Mouse (Mus musculus) thymus, postnatal 36 days (tissue): ENCODE results near the gene Morn4.
"Not testable (repeated sequence)": the region's sequence is repeated elsewhere in the genome, so short reads cannot be mapped to it uniquely, and the experiment has no call there.

Experiments used
- DNase-seq, 2 experiments: peaks; one replicate each; pipeline ENCODE4 v3.0.0; 2022; ENCODE audit warnings: mixed read lengths in 2 of 2

The Morn4 gene

DNA sequence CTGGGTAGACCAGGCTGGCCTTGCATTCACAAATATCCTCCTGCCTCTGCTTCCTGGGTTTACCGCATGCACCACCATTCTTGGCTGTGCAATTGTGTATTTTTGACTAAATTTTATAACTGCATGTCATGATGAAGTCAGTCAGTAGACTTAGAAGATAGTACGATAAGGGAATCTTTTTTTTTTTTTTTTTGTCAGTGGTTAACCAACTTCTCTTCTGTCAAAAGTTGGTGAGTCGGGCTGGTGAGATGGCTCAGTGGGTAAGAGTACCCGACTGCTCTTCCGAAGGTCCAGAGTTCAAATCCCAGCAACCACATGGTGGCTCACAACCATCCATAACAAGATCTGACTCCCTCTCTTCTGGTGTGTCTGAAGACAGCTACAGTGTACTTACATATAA is 4.5 kb downstream of the Morn4 start:
- not testable (repeated sequence) for DNase-seq

DNA sequence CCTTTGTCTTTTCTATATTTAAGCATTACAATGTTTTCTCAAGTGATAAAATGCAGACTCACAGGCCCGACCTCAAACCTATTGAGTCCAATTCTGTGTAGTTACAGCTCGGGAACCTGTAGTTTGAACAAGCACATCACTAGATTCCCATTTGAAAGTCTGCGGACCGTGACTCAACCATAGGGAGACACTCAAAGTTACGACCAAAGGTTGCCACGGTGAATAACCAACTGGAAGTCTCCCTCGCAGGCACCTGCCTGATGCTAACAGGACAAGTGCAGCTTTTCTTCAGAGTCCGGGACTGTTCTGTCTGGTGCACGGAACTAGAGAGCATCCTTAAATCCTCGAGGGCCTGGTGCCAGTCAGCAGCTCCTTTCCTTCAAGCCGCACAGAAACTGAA is 5.7 kb downstream of the Morn4 start:
- DNase-seq = no peak

DNA sequence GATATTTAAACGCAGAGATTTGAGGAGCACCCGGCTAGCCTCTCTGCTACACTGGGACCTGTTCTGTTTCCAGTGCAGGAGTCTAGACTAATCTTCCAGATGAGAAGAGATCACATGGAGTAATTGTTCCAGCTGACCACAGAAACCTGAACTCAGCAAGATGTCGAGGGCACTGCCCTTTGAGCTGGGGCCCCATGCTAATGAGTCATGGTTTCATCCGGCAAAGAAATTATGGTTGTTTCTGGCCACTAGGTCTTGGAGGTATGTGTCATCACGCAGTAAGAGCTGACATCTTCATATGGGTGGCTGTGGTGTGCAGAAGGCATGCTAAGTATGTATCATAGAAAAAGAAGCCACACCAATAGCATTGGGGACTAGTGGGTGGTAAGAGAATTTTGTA is 6.2 kb downstream of the Morn4 start:
- DNase-seq = no peak

DNA sequence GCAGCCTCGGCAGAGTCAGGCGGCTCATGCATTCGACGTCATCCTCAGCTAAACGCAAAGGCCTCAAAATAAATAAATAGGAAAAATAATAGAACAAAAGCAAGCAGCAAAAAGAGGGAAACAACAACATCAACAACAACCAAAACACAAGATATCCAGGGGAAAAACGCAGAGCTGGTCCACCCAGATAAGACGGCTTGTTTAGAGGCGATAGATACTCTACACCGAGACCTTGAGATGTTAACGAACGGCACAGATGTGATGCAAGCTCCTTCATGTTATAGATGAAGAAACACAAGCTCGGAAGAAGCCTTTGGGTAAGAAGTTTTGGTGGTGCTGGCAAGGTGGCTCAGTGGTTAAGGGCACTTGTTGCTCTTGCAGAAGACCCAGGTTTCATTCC is 7.2 kb downstream of the Morn4 start:
- DNase-seq = no peak

DNA sequence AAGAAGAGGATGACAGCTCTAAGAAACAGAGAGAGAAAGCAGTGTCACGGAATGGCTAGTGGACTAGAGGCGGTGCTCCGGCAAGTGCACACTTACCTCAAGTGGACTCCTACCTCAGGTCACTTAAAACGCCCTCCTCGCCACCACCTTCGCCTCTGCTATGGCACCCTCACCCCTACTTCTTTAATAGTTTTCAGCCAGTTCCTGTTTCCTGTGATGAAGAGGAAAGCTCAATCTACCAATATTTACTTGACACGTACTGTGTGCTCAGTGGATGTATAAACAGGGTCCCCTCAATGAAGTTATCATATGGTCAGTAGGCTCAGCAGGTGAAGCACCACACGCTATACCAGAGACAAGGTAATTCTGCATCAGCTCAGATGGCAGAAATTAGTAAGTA is 7.6 kb downstream of the Morn4 start:
- no peak for DNase-seq

DNA sequence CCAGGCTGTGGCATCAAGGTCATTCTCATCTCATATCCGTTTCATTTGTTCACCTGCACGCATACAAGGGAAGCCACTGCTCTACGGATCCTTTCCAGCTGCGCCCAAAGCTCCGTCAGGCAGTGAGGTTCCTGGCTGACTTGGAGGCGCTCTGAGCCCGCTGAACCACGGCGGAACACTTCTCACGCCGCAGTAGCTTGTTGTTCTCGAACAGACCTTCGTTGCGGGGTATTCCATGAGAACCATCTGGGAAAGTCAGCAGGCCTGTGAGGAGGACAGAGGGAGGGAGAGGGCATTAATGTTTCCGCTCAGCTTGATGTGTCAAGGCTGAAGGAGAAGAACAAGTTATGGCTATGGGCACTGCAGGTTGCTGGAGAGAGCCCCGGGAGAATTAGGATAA is 10.2 kb downstream of the Morn4 start:
- no peak for DNase-seq

DNA sequence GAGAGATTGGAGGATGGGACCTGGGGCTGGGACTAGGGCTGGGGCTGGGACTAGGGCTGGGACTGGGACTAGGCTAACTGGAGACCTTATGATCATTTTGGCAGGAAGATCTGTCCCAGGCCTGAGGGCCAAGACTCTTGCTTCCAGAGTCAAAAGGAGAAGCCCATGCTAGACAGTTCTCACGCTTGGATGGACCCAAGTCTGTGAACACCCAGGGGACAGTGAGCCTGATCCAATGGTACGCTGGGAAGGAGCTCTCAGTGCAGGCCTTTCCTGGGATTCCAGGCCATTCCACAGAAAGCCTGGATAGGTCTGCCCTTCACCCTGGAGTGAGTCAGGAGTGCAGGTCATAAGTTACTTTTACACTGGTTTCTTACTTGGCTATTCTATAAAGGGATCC is 11.1 kb downstream of the Morn4 start:
- no peak for DNase-seq

DNA sequence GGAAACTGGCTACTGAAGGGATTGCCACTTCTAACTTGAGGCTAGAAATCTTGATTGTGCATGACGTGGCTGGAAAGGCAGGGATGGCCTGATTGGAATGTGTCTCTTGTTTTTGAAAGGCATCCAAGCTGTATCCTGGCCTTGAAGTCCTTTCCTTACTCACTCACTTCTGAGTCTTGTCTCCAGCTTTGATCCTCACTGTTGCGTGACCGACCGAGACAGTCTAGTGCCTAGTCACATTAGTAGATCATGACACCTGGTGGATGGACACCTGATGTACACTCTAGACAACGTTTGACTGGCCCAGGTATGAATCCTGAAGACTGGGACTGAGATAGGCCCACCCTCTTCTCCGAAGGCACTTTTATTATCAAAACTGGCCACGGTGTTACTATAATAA is 13.4 kb downstream of the Morn4 start:
- no peak for DNase-seq

DNA sequence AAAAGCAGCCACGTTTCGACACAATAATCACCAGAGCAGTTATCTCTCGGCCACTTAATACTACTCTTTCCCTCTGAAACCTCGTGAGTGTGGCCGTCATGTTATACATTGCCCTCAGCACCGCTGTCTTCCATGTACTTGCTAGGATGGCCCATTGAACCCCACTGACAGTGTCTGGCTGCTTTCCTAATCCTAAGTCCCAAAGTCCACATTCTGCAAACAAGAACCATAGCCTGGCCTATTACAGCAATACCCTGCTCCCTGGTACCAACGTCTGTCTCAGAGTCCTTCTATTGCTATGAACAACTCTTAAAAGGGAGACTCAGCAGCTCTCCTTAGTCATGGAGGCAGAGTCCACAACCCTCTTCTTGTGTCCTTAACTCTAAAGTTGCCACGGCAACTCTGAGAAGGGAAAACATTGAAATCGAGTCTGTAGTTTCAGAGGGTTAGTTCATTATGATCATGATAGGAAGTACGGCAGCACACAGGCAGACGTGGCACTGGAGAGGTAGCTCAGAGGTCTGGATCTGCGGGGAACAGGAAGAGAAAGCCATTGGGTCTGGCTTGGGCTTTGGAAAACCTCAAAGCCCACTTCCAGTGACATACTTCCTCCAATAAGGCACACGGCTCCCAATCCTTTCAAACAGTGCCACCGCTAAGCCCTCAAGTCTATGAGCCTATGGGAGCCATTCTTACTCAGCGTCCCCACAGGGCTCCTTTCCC is 14.1 kb downstream of the Morn4 start:
- DNase-seq = no peak

DNA sequence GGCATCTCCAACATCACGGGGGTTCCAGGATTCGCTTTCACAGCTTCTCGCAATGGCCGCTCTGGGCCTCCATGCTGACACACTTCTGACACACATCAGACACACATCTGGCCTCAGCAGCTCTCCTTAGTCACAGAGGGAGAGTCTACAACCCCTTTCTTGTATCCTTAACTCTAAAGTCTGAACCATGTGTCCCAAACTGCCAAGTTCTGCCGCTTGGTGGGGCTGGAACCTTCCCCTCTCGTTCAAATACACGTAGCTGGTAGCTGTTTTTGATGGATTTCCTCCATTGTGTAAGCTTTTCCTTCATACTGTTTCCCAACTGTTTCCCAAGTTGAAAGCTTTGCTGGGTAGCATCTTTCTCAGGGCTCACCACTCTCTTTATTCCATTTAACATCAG is 14.9 kb downstream of the Morn4 start:
- DNase-seq = no peak

DNA sequence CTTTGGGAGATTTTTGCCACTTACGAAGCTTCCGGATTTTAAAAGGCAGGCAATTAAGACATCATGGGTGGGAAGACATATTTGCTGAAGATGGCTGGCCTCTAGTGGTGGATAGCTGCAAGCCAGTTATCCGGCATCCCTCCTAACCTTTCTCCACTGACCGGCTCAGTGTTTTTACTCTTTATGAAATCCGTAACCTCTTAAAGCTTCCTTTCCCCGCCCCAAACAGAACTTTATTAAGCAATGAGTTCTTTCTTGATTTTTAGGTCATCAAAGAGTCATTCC is 17.0 kb downstream of the Morn4 start:
- DNase-seq = no peak

DNA sequence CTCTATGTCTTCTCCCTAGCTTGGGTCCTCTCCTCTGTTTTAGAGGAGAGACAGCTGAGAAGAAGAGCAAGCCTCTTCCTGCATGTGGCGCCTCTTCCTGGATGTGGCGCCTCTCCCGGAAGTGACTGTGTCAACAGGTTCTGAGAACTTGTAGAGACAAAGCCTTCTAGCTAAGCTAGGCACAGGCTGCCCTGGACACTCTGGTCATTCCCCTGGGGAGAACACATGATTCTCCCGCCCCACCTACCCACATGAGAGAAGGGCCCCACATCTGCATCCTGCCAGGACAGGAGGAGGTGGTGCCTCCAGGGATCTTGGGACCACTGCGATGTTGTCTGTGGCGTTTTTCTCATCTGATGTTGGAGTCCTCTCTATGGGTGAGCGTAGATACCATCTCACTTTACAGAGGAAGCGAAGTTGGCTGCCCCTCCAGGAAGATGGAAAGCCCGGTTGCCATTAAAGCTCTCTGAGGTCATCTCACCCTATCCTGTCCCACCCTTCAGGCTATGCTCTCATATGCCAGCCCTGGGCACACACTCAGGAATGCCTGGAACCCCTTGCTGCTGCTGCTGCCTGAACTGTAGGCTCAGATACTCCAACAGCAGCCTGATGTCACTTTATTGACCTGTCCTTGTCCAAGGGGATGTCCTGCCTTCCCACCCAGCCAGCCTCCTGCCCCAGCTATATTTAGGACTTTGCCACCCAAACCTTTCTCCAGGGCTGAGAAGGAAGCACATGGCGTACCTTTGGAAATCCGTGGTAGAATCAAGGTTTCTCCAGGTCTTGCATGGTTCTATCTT is 17.5 kb downstream of the Morn4 start:
- DNase-seq = no peak

DNA sequence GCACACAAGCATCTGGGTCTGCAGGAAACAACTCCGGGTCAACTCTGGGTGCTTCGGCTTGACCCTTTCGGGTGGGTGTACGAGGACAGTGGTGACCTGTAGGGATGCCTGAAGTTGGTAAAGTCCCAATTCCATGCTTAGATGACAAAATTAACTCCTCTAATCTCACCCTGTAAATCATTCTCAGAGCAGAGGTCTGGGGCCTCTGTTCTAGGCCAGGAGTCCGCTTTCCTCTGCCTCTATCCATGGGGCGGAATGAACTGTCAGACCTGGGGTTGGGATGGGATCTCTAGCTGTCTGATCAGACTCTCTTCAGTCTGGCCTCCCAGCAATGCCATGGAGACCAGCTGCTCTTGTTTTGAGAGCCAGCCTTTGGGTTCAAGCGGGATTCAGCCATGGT is 24.7 kb downstream of the Morn4 start:
- no peak for DNase-seq

DNA sequence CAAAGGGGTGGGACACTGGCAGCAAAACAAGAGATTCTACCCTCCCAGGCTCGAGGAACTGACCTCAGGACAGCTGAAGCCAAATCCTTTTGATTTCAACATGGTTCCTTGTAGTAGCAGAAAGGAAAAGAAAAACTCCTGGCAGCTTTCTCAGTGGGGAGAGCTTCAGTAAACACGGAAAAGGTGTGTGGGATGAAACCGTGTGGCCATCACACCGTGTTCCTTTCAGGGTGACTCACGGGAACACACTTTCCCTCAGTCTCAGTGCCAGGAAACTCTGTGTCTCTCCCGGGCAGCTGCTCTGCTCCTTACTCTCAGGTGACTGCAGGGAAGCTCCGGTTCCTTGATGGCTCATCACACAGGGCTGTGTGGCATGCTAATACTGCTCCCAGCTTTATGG is 27.7 kb downstream of the Morn4 start:
- no peak for DNase-seq

DNA sequence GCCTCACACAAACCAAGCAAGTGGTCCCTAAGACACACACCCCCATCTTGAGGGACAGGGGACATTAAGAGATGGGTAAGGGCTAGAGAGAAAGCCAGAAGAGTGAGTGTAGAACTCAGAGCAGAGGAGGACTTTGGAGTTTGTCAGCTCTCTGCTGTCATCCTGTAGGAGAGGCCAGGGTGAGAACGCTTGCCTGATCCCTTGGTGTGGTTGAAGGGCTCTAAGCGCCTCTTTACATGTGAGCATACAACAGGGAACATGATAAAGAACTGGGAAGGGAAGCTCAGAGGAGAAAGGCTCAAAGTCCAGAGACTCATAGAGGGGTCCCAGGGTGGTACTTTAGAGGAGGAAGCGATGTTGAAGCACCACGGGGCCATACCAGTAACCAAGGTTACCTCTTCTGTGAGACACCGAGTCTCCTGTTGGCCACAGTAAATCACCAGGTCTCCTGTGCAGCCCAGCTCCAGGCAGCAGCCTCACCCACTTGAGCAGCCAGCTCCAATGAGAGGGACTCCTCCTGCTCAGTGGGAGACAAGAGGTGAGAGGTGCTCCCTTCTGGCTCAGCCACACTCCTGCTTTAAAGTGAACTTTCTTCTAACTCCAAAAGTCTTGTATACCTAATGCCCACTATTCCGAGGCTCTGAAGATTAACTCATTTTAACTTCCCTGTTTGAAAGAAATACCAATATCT is 29.3 kb downstream of the Morn4 start:
- DNase-seq = no peak

DNA sequence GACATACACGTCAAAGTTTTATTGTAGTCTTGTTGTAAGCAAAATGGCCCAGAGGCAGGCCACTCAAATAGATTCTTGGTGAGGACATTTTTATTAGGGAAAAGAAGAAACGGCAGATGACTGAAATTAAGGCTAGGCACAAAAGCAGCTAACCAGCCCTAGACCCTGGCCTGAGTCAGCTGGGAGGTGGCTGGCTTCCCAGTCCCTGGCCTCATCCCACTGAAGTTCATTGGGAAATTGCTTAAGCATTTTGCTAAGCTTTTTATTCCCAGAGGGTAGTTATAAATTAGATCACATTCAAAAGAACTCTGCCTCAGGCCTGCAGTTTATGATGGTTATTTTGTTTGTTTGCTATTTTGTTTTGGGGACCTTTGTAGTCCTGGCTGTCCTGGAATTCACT is 30.3 kb downstream of the Morn4 start:
- no peak for DNase-seq

DNA sequence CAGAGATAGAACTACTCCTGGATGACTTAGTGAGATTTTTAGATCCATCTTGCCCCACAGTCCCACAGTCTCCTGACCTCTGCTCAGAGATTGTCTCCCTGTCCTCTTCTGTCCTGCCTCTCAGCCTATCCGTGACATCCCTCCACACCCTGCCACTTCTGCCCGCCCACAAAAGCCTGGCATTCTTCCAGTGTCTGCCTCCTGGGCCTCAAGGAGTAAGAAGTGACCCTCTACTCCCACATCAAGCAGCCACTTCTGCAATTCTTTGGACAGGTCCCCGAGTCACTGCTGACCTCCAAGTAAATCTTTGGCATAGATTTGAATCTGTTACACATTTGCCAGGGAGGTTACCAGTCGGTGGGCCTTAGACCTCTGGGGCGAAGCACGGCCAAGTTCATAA is 31.9 kb downstream of the Morn4 start:
- DNase-seq = no peak

DNA sequence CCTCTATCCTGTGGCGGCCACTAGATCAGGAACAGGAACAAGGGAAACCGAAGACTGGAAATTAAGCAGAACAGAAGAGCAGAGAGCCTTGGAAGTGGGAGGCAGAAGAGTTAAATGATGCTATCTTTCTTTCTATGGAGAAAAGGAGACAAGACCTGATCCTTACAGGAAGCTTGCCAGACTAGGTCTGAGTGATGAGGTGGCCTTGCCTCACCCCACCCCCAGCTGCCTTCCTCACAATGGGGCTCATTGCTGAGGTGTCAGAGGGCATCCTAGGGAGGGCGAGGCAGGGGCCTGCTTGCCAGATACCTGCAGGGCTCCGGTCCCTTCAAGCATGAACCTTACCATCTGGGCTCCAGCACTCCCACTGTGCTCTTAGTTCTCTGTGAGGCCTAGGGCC is 34.2 kb downstream of the Morn4 start, which contains the start of gene 4933411K16Rik:
TSS of gene 4933411K16Rik (plus strand) at position 301 of the 400 bp plus-strand sequence.
- DNase-seq = no peak

DNA sequence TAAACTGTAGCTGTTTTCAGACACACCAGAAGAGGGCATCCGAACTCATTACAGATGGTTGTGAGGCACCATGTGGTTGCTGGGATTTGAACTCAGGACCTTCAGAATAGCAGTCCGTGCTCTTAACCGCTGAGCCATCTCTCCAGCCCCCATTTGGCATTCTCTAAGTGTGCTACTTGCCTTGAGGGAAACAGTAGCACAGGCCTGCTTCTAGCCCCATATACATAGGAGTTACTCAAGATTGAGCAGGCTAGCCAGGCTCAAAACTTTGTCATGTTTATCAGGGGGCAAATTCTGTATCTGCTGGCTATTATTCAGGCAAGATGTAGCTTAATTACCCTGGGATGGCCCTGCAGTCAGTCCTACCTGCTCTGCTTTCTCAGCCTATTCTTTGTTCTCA is 34.8 kb downstream of the Morn4 start:
- no peak for DNase-seq

DNA sequence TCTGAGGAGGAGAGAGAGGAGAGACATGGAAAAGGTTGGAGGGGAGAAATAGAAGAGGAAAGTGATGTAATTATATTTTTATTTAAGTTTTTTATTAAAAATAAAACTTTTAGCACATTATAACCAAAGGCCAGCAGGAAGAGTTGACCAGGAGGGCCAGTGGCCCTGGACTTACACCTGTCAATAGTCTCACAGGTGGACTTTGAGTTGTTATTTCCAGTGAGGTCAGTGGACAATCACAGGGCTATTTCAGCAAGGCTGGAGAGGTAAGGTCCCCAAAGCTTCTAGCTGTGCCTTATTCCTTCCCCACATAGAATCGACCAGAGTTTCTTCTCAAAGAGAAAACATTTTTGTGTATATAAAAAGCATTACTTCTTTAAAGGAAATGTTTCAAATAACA is 35.9 kb downstream of the Morn4 start:
- DNase-seq = no peak

DNA sequence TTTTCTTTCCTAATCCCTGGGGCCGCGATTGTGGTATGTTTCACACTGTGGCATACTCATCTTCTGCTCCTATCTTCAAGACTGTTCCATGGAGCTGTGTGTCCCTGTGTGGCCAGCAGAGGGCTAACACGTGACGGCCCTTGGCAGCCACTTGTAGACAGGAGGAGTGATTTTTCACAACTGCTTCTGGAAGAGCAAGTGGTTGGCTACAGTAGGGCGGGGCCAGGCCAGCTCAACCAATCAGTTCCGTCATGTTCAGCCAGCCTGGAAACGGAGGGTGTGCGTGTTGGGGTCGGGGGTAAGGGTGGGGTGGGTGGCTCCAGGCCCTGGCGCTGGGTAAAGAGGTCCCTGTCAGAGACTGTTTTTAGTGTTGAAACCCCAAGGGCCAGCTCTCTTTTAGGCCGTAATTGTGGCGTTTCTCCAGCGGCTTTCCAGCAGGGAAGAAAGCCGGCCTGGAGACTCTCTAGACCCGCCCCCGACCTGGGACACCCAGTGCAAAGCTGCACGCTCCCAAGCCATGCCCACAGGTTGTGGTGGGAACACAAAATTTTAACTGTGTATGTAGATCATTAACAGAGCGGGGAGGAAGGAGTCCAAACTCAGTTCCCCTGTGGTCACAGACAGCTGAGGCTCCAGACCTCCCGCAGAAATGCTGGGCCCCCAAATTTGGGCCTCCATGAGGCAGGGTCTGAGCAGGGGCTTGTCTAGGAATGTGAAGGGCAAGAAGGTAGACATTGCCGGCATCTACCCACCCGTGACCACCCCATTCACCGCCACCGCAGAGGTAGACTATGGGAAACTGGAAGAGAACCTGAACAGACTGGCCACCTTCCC is 40.7 kb downstream of the Morn4 start, which contains the start of gene Hoga1:
TSS of gene Hoga1 (plus strand) at position 342 of the 834 bp plus-strand sequence.
- DNase-seq = peak; percentile 55 to 62

DNA sequence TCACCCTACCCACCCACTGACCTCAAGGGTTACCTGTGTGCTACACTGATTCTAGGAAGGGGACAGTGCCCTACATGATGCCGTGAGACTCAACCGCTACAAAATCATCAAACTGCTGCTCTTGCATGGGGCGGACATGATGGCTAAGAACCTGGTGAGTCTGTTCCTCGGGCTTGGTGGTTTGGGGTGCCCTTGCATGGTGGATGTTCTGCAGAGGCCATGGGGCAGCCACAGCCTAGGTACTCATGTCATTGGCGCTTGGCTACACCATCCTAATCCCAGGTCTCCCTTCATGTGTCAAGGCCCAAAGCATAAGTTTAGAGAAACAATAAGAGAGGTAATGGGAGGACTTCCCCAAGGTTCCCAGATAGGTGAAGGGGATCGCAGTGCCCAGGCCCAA is 42.2 kb downstream of the Morn4 start:
- DNase-seq = no peak

DNA sequence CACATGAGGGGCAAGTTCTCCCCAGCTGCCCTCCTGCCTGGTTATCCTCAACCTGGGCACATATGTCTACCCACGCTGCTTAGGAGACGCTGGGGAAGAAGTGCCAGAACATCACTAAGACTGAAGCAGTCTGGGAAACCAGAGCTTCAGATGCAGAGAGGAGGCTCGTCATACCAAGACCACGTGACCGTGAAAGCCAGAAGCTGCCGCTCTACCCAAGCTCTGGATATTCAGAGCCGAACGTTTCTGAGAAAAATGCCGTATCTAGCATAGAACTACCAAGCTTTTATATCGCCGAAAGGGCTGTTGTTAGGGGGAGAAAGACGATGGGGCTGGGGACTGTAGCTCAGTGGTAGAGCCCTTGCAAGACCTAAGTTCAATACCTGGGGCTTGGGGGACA is 47.8 kb downstream of the Morn4 start:
- DNase-seq = no peak
